Mouse (Mus musculus) forebrain, embryonic 14.5 days (tissue): ENCODE results near the gene Moxd2. TPM values are rescaled to one million over a fixed set of nuclear protein-coding genes. Genes with fewer than 3 reads are reported as not detected.

Experiments used
- ATAC-seq: fragments of 200-750 bp; cut with Nextera tagmentation; 2 replicates; pipeline ENCODE4 v1.8.0; 2017; ENCODE audit warnings: mild to moderate bottlenecking, moderate library complexity
- DNase-seq: peaks from one replicate; pipeline ENCODE4 v3.0.0-alpha.2; 2015; ENCODE audit warnings: low spot score
- H3K27ac ChIP-seq: fragments of 300-500 bp; sonication (generic); 2 replicates; pipeline ENCODE4 v1.5.1; 2014; ENCODE audit warnings: low read depth, mild to moderate bottlenecking, control low read depth, low read length, moderate library complexity
- H3K27me3 ChIP-seq: fragments of 300-500 bp; sonication (generic); replicated peaks from 2 replicates; pipeline ENCODE4 v1.6.1; 2014; ENCODE audit warnings: low read length, control low read depth, mixed read lengths; ENCODE audit not compliant: control insufficient read depth, insufficient read depth
- H3K36me3 ChIP-seq: fragments of 300-500 bp; sonication (generic); 2 replicates; pipeline ENCODE4 v1.6.1; 2014; ENCODE audit warnings: low read length, control low read depth; ENCODE audit not compliant: control insufficient read depth, insufficient read depth
- H3K4me1 ChIP-seq: fragments of 300-500 bp; sonication (generic); 2 replicates; pipeline ENCODE4 v1.6.1; 2014; ENCODE audit warnings: antibody characterized with exemption, low read length, control low read depth; ENCODE audit not compliant: control insufficient read depth, insufficient read depth
- H3K4me2 ChIP-seq: fragments of 300-500 bp; sonication (generic); 2 replicates; pipeline ENCODE4 v1.6.1; 2014; ENCODE audit warnings: mild to moderate bottlenecking, control low read depth, low read length
- H3K4me3 ChIP-seq: fragments of 300-500 bp; sonication (generic); 2 replicates; pipeline ENCODE4 v1.5.1; 2014; ENCODE audit warnings: low read depth, low read length, control low read depth
- H3K9ac ChIP-seq: fragments of 300-500 bp; sonication (generic); 2 replicates; pipeline ENCODE4 v1.6.1; 2014; ENCODE audit warnings: mild to moderate bottlenecking, low read length, control low read depth, moderate library complexity
- H3K9me3 ChIP-seq: fragments of 300-500 bp; sonication (generic); replicated peaks from 2 replicates; pipeline ENCODE4 v1.6.1; 2016; ENCODE audit warnings: low read length, control low read depth, mixed read lengths; ENCODE audit not compliant: control insufficient read depth
- WGBS: fragments of 180-500 bp; shearing (Covaris S2); extraction: QIAGEN DNeasy Blood & Tissue Kit; methylation state at CpG from one replicate; pipeline ENCODE4 v1.1.7; 2014; 5-methylcytosine and 5-hydroxymethylcytosine counted together
- polyA plus RNA-seq: library from polyadenylated mRNA; unstranded; fragments of >200 nt; fragmentation: Nextera tagmentation; extraction: Ambion mirVana; gene quantifications from 2 replicates; pipeline ENCODE4 v1.2.1, GENCODE M21; 2014

Moxd2 gene
- polyA plus RNA-seq: not detected in 2 replicates

DNA sequence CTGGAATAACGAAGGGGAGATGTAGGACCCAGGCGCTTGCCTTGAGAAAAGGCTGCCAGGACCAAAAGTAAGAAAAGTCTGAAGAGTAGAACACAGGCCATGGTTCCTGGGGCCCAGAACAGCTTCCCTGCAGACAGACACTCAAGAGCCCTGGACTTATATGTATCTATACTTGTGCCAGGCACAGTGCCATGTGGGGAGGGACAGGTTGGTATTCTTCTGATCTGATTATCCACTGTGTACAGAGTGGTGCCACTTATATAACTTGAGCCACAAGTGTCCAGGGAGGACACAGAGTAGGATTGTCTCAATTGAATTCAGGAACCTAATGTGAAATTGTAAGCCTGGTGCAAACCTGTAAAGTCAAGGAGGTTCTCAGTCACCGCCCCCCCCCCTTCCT lies at the start of gene Moxd2:
Moxd2 (minus strand) TSS at position 101 of the 400 bp plus-strand sequence.
- H3K4me3 ChIP-seq: no peak within 1 kb of the TSS
- no peak within 1 kb of the TSS for H3K9ac ChIP-seq
- no peaks in the 10 kb centered on the region for H3K36me3 ChIP-seq
- no peaks in the 10 kb centered on the region for H3K9me3 ChIP-seq
- H3K27me3 ChIP-seq: no peaks in the 10 kb centered on the region
- ATAC-seq (no peak), DNase-seq (no peak)
- no peak within 1 kb of the TSS for H3K27ac ChIP-seq
- H3K4me1 ChIP-seq: no peaks in the 10 kb centered on the region
- WGBS: 93% methylated on average over 3 of the region's 3 CpGs
- H3K4me2 ChIP-seq: no peak within 1 kb of the TSS

DNA sequence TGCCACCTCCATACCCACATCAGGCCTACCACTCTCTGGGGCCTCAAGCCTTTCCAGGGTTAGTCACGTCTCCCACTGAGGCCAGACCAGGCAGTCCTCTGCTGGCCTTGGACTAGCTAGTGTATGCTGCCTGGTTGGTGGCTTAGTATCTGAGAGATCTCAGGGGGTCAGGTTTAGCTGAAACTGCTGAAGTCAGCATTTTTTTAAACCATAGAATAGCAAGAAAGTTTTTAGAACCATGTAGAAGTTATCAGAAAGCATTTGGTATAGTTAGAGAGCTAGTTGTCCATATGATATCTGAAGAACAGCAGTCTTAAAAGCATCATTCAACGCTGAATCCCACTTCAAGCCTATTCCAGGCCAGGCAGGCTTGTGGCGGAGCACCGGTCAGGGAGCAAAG lies 32.7 kb upstream of the Moxd2 start:
- Histone ChIP-seq H3K27ac (no peak overlapping the region), H3K9ac (no peak overlapping the region), H3K9me3 (no peaks in the 10 kb centered on the region), H3K4me1 (no peaks in the 10 kb centered on the region), H3K4me3 (no peak overlapping the region), H3K27me3 (no peaks in the 10 kb centered on the region), H3K36me3 (no peaks in the 10 kb centered on the region), H3K4me2 (no peak overlapping the region)
- DNase-seq: no peak
- WGBS: 85% methylated on average over 4 of the region's 4 CpGs
- no peak for ATAC-seq

DNA sequence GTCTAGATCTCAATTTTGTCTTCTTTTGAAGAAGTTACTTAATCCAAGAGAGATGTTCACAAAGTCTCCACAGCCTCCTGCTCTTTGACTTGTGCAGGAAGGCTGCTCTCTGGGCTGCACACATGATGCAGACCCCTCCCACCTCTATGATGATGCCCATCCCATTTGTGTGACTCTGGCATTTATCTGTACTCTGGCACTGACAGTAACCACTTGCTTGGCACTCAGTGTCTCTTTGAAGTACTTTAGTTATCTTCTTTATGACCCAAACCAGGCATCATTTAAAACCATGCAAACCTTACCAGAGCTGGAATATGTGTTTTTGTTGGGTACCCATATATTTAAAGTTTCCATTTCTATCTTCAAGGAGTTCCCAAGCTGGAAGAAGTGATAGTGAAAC lies 13.0 kb upstream of the Moxd2 start, which contains the start of gene Prss58:
Prss58 (minus strand) TSS at position 101 of the 400 bp plus-strand sequence.
- Histone ChIP-seq H3K9ac (no peak within 1 kb of the TSS), H3K36me3 (no peaks in the 10 kb centered on the region), H3K27ac (no peak within 1 kb of the TSS), H3K4me2 (no peak within 1 kb of the TSS), H3K4me1 (no peaks in the 10 kb centered on the region), H3K27me3 (no peaks in the 10 kb centered on the region), H3K9me3 (no peaks in the 10 kb centered on the region), H3K4me3 (no peak within 1 kb of the TSS)
- no peak for DNase-seq
- no peak for ATAC-seq

DNA sequence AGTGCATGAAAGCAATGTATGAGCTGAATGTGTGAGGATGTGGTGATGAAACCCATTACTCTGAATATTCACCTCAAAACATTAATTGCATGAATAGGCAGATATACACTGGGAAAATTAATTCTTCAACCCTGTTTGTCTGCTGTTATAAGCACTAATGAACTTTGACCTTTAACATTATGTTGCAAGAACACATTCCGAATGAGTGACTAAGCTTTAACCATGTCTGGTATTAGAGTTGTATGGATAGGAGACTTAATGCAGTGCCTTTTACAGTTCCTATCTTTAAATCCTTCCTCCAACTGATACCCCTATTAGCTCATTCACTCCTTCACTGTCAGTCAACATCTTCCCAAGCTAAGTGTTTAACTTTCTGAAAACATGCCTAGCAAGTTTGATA lies 7.4 kb upstream of the Moxd2 start:
- ATAC-seq: no peak
- Histone ChIP-seq H3K27ac (no peak overlapping the region), H3K27me3 (no peaks in the 10 kb centered on the region), H3K4me2 (no peak overlapping the region), H3K4me1 (no peaks in the 10 kb centered on the region), H3K9ac (no peak overlapping the region), H3K4me3 (no peak overlapping the region), H3K9me3 (no peaks in the 10 kb centered on the region), H3K36me3 (no peaks in the 10 kb centered on the region)
- 86% methylated on average over 1 of the region's 1 CpGs for WGBS
- DNase-seq: no peak

DNA sequence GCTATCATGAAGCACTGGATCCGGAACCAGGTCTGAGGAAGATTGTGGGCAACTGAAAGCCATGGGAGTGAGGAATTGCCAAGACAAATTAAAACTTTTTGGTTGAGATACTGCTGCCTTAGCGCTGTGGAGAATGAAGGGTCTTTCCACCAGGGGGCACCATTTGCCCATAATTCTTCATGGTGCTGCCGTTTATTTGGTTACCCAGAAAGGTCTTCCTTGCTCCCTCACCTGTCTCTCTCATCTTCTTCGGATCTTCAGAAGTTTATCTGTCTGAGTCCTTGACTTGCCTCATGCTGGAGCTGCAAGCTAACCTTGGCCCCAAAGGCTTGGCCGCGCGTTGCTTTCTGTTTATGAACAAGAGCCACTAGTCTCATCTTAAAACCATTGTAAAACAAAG lies 6.3 kb upstream of the Moxd2 start:
- Histone ChIP-seq H3K4me1 (no peaks in the 10 kb centered on the region), H3K9me3 (no peaks in the 10 kb centered on the region), H3K4me3 (no peak overlapping the region), H3K36me3 (no peaks in the 10 kb centered on the region), H3K27ac (no peak overlapping the region), H3K27me3 (no peaks in the 10 kb centered on the region), H3K4me2 (no peak overlapping the region), H3K9ac (no peak overlapping the region)
- 48% methylated on average over 7 of the region's 7 CpGs for WGBS
- DNase-seq (peak; percentile 7), ATAC-seq (no peak)

DNA sequence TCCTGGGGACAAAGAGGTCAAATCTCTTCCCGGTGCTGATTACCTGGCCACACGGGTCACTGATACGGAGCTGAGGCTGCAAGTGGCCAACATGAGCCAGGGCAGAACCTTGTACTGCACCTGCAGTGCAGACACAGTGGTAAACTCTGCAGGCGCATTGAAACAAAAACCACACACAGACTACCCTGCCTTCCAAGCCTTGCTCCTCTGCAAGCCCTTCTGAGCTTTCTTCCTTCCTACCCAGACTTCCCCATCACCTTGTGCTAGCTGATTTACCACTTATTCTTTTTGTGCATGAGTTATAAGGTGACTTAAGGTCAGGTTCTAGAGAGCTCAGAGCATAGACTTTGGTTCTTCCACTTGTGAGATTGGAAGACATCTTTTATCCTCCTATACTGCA lies 4.5 kb upstream of the Moxd2 start:
- Histone ChIP-seq H3K27ac (no peak overlapping the region), H3K4me2 (no peak overlapping the region), H3K9ac (no peak overlapping the region), H3K9me3 (no peaks in the 10 kb centered on the region), H3K36me3 (no peaks in the 10 kb centered on the region), H3K4me3 (no peak overlapping the region), H3K4me1 (no peaks in the 10 kb centered on the region), H3K27me3 (no peaks in the 10 kb centered on the region)
- no peak for DNase-seq
- ATAC-seq: no peak
- WGBS: 86% methylated on average over 4 of the region's 4 CpGs

DNA sequence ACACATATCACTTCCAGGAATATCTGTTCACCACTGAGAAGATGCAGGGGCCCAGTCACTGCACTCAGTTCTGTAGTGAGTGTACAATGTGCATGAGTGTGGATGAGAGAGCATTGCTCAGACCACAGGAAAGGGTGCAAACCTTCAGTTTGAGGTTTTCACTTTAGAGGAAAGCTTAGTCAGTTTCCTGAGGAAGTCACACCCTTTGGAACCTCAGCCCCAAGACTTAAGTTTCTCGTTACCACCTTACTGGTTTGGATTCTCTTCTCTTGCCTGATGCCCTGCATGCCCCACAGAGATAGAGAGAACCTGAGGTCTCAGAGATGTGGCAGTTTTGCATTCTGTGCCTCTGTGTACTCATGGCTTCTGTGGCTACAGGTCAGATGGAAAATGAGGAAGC lies 3.7 kb upstream of the Moxd2 start:
- Histone ChIP-seq H3K27ac (no peak overlapping the region), H3K4me3 (no peak overlapping the region), H3K4me2 (no peak overlapping the region), H3K9ac (no peak overlapping the region), H3K4me1 (no peaks in the 10 kb centered on the region), H3K9me3 (no peaks in the 10 kb centered on the region), H3K36me3 (no peaks in the 10 kb centered on the region), H3K27me3 (no peaks in the 10 kb centered on the region)
- WGBS: 88% methylated on average over 1 of the region's 1 CpGs
- ATAC-seq (no peak), DNase-seq (no peak)

DNA sequence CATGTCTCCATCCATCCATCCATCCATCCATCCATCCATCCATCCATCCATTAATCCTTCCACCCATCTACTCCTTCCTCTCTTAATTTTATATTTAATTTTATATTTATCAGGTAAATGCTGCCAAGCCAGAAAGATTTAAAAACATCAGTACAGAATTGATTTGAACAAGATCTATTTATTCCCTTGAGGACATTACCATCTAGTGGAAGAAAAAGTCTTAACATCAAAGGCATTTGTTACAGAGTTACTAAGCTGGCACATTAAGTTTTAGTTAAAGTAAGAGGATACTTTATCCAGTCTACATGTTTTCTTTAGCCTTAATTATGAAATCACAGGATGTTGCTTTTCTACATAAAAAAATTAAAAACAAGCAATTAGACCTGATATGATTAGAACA lies 42.0 kb downstream of the Moxd2 start:
- Histone ChIP-seq H3K36me3 (no peaks in the 10 kb centered on the region), H3K4me2 (no peak overlapping the region), H3K4me3 (no peak overlapping the region), H3K9ac (no peak overlapping the region), H3K27ac (no peak overlapping the region), H3K27me3 (no peaks in the 10 kb centered on the region), H3K9me3 (no peaks in the 10 kb centered on the region), H3K4me1 (no peaks in the 10 kb centered on the region)
- ATAC-seq (no peak), DNase-seq (peak; percentile 3)
